Mouse (Mus musculus): ENCODE measurements around the gene Pld3. TPM values are rescaled to one million over a fixed set of nuclear protein-coding genes. Genes with fewer than 3 reads are reported as not detected.

Gene Pld3
- polyA plus RNA-seq, 1 experiment, result 60.5 TPM

DNA sequence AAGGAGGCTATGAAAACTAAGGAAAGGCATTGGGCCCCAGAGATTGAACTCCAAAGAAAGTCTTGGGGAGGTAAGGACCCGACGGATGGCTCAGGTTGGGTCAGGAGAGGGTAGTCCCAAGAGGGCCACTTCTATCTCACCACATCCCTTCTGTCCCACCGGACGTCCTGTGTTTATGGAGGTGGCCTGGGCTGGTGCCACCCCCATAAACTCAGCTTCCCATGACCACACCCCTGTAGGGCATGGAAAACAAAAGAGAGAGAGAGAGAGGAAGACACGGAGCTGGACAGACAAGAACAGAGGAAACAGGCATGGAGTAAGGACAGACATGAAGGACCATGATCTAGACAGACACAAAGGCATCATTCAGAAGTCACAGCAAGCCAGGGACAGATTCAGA, 59.6 kb downstream of the Pld3 start:
- no peaks in the 10 kb centered on the region for H3K27me3 ChIP-seq (ENCODE audit: control insufficient read depth, insufficient read depth, insufficient read length)
- H3K4me3 ChIP-seq (ENCODE audit: insufficient read depth, poor library complexity, severe bottlenecking), result no peak overlapping the region
- peaks cover 14% of the 10 kb centered on the region for H3K79me3 ChIP-seq (ENCODE audit: low read depth)
- H3ac ChIP-seq (ENCODE audit: control insufficient read depth, insufficient read length, low read depth), result no peak overlapping the region
- H3K36me3 ChIP-seq (ENCODE audit: control insufficient read depth, insufficient read depth), result peaks cover 19% of the 10 kb centered on the region
- TF ChIP-seq USF1 (IDR thresholded peaks at IDR 0.05; ENCODE audit: low read depth) (no peak), MYOD1 (IDR thresholded peaks at IDR 0.05; ENCODE audit: control insufficient read depth, insufficient read length, low read depth) (no peak), MYOG (IDR thresholded peaks at IDR 0.05; ENCODE audit: control insufficient read depth, extremely low read depth, insufficient read length) (no peak), FOSL1 (IDR thresholded peaks at IDR 0.05; ENCODE audit: insufficient read depth, low read length, poor library complexity, severe bottlenecking) (no peak), CTCF (IDR thresholded peaks at IDR 0.05; ENCODE audit: control insufficient read depth, insufficient read depth, insufficient read length) (no peak), CEBPB (IDR thresholded peaks at IDR 0.05; ENCODE audit: low read depth) (no peak), MAX (IDR thresholded peaks at IDR 0.05) (no peak)
- H3K79me2 ChIP-seq (ENCODE audit: control insufficient read depth, insufficient read depth), result peaks cover 23% of the 10 kb centered on the region

DNA sequence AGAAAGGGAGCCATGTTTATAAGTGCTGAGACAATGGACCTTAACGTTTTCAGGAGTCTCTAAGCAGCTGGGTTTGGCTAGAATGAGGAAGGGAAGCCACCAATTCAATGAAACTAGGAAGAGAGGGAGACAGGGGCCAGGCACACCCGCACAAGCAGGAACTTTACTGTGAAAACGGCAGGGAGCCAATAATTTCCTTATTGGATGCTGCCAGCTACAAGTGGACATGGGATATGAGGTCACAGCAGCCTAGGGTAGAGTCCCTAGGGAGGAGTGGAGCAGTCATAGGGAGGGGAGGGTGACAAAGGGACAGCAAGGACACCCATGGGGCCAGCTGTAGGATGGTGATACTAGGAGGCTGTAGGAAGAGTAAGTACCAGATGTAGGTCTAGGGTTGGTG, 60.0 kb downstream of the Pld3 start:
- TF ChIP-seq MYOG (IDR thresholded peaks at IDR 0.05; ENCODE audit: control insufficient read depth, extremely low read depth, insufficient read length), result no peak
- no peak for TF ChIP-seq CEBPB (IDR thresholded peaks at IDR 0.05; ENCODE audit: low read depth)
- Histone ChIP-seq H3K79me2 (ENCODE audit: control insufficient read depth, insufficient read depth) (peaks cover 27% of the 10 kb centered on the region), H3K27me3 (ENCODE audit: control insufficient read depth, insufficient read depth, insufficient read length) (no peaks in the 10 kb centered on the region), H3ac (ENCODE audit: control insufficient read depth, insufficient read length, low read depth) (no peak overlapping the region), H3K36me3 (ENCODE audit: control insufficient read depth, insufficient read depth) (peaks cover 23% of the 10 kb centered on the region), H3K79me3 (ENCODE audit: low read depth) (peaks cover 17% of the 10 kb centered on the region), H3K4me3 (ENCODE audit: insufficient read depth, poor library complexity, severe bottlenecking) (no peak overlapping the region)

DNA sequence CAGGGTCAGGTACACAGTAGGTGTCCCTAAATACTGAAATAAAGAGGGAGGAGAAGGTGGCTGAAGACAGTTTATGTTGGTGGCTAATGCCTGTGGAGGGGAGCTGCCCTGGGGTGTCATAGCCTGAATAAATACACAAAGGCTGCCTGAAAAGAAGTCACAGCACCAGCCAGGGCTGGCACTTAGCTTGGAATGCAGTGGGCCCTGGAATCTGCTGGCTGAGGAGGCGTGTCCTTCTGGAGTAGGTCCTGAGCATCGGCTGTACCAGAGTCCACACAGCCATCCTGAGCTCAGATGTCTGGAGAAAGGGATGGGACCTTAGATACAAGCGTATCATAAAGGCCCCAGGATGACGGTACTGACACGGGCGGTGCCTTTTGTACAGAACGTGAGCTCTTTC, 61.2 kb downstream of the Pld3 start:
- no peak overlapping the region for H3K4me3 ChIP-seq (ENCODE audit: insufficient read depth, poor library complexity, severe bottlenecking)
- no peak for TF ChIP-seq MYOD1 (IDR thresholded peaks at IDR 0.05; ENCODE audit: control insufficient read depth, insufficient read length, low read depth)
- TF ChIP-seq CTCF (IDR thresholded peaks at IDR 0.05; ENCODE audit: control insufficient read depth, insufficient read depth, insufficient read length), result no peak
- no peak for TF ChIP-seq USF1 (IDR thresholded peaks at IDR 0.05; ENCODE audit: low read depth)
- TF ChIP-seq MYOG (IDR thresholded peaks at IDR 0.05; ENCODE audit: control insufficient read depth, extremely low read depth, insufficient read length), result no peak
- no peak for TF ChIP-seq CEBPB (IDR thresholded peaks at IDR 0.05; ENCODE audit: low read depth)
- no peak for TF ChIP-seq MAX (IDR thresholded peaks at IDR 0.05)
- TF ChIP-seq FOSL1 (IDR thresholded peaks at IDR 0.05; ENCODE audit: insufficient read depth, low read length, poor library complexity, severe bottlenecking), result no peak
- no peak overlapping the region for H3ac ChIP-seq (ENCODE audit: control insufficient read depth, insufficient read length, low read depth)

DNA sequence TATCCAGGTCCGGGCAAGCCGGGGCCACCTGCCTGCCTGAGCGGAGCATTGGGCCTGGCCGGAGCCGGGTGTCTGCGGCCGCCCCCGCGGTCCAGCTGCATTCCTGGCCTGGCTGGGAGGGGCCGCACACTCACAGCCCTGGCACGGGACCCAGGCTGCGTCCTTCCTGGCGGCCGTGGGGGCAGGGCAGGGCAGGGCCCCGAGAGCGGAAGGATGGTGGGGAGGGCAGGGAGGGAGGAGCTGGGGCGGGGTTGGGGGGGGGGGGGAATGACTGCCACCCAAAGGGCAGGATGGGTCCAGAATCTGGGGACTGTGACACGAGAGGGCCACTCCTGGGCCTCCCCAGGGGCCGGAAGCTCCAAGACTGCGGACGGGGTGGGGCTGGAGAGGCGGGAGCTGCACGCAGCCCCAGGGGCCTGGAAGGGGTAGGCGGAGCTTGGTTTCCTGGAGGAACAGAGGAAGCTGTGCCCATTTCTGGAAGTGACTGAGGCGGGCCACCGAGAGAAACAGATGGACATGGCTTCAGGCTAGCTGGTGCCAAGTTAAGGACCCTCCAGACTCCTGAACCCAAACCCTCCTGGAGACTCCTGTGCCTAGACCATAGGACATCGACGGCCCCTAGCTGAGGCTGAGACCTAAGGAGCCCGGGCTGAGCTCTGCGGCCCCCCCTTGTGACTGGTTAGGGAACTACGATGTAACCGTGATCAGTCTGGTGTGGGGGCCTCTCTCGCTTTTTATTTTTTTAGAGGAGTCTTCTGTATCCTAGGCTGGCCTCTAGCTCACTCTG, 62.3 kb downstream of the Pld3 start:
- Histone ChIP-seq H3ac (ENCODE audit: control insufficient read depth, insufficient read length, low read depth) (peak overlapping the region; percentile 27), H3K79me3 (ENCODE audit: low read depth) (peaks cover 23% of the 10 kb centered on the region), H3K4me3 (ENCODE audit: insufficient read depth, poor library complexity, severe bottlenecking) (no peak overlapping the region), H3K27me3 (ENCODE audit: control insufficient read depth, insufficient read depth, insufficient read length) (no peaks in the 10 kb centered on the region), H3K36me3 (ENCODE audit: control insufficient read depth, insufficient read depth) (peaks cover 23% of the 10 kb centered on the region), H3K79me2 (ENCODE audit: control insufficient read depth, insufficient read depth) (peaks cover 34% of the 10 kb centered on the region)
- TF ChIP-seq CEBPB (IDR thresholded peaks at IDR 0.05; ENCODE audit: low read depth) (no peak), MAX (IDR thresholded peaks at IDR 0.05) (peak; percentile 28), CTCF (IDR thresholded peaks at IDR 0.05; ENCODE audit: control insufficient read depth, insufficient read depth, insufficient read length) (peak; percentile 41), USF1 (IDR thresholded peaks at IDR 0.05; ENCODE audit: low read depth) (no peak), MYOD1 (IDR thresholded peaks at IDR 0.05; ENCODE audit: control insufficient read depth, insufficient read length, low read depth) (no peak)

More for the DNA sequence above, 61.2 kb downstream of the Pld3 start:
- H3K27me3 ChIP-seq (ENCODE audit: control insufficient read depth, insufficient read depth, insufficient read length), result no peaks in the 10 kb centered on the region
- peaks cover 23% of the 10 kb centered on the region for H3K36me3 ChIP-seq (ENCODE audit: control insufficient read depth, insufficient read depth)
- H3K79me2 ChIP-seq (ENCODE audit: control insufficient read depth, insufficient read depth), result peaks cover 34% of the 10 kb centered on the region
- H3K79me3 ChIP-seq (ENCODE audit: low read depth), result peaks cover 23% of the 10 kb centered on the region

DNA sequence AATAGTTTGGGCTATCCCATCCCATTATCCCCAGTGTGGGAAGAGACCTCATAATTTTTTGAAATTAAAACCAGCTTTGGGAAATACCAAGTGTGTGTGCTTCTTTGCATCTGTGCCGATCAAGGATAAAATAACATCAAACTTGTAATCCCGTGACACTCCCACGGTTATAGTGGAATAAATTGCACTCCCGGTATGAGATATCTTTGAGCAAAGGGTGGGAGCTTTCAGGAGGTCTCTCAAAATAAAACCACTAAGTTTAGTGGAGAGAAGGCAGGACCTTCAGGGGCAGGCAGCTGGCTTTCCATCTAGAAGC, 62.8 kb downstream of the Pld3 start:
- Histone ChIP-seq H3K36me3 (ENCODE audit: control insufficient read depth, insufficient read depth) (peaks cover 23% of the 10 kb centered on the region), H3ac (ENCODE audit: control insufficient read depth, insufficient read length, low read depth) (no peak overlapping the region), H3K4me3 (ENCODE audit: insufficient read depth, poor library complexity, severe bottlenecking) (no peak overlapping the region), H3K79me2 (ENCODE audit: control insufficient read depth, insufficient read depth) (peaks cover 34% of the 10 kb centered on the region), H3K27me3 (ENCODE audit: control insufficient read depth, insufficient read depth, insufficient read length) (no peaks in the 10 kb centered on the region), H3K79me3 (ENCODE audit: low read depth) (peaks cover 23% of the 10 kb centered on the region)
- TF ChIP-seq USF1 (IDR thresholded peaks at IDR 0.05; ENCODE audit: low read depth), result no peak
- TF ChIP-seq MAX (IDR thresholded peaks at IDR 0.05), result no peak
- no peak for TF ChIP-seq MYOG (IDR thresholded peaks at IDR 0.05; ENCODE audit: control insufficient read depth, extremely low read depth, insufficient read length)
- TF ChIP-seq FOSL1 (IDR thresholded peaks at IDR 0.05; ENCODE audit: insufficient read depth, low read length, poor library complexity, severe bottlenecking), result no peak
- no peak for TF ChIP-seq CTCF (IDR thresholded peaks at IDR 0.05; ENCODE audit: control insufficient read depth, insufficient read depth, insufficient read length)
- TF ChIP-seq CEBPB (IDR thresholded peaks at IDR 0.05; ENCODE audit: low read depth), result no peak
- TF ChIP-seq MYOD1 (IDR thresholded peaks at IDR 0.05; ENCODE audit: control insufficient read depth, insufficient read length, low read depth), result no peak

DNA sequence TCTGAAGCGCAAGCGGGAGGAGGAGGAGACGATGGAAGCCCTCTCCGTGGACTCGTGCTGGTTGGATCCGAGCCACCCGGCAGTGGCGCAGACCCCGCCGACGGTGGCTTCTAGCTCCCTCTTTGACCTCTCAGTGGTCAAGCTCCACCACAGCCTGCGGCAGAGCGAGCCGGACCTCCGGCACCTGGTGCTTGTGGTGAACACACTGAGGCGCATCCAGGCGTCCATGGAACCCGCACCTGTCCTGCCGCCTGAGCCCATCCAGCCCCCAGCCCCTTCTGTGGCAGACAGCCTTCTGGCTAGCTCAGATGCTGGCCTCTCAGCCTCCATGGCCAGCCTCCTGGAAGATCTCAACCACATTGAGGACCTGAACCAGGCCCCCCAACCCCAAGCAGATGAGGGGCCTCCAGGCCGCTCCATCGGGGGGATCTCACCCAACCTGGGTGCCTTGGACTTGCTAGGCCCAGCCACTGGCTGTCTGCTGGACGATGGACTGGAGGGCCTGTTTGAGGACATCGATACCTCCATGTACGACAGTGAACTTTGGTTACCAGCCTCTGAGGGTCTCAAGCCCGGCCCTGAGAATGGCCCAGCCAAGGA, 63.6 kb downstream of the Pld3 start:
- H3ac ChIP-seq (ENCODE audit: control insufficient read depth, insufficient read length, low read depth), result peak overlapping the region; percentile 20
- H3K79me2 ChIP-seq (ENCODE audit: control insufficient read depth, insufficient read depth), result peaks cover 34% of the 10 kb centered on the region
- no peak for TF ChIP-seq MAX (IDR thresholded peaks at IDR 0.05)
- TF ChIP-seq USF1 (IDR thresholded peaks at IDR 0.05; ENCODE audit: low read depth), result no peak
- TF ChIP-seq CTCF (IDR thresholded peaks at IDR 0.05; ENCODE audit: control insufficient read depth, insufficient read depth, insufficient read length), result no peak
- TF ChIP-seq MYOD1 (IDR thresholded peaks at IDR 0.05; ENCODE audit: control insufficient read depth, insufficient read length, low read depth), result no peak
- no peak for TF ChIP-seq MYOG (IDR thresholded peaks at IDR 0.05; ENCODE audit: control insufficient read depth, extremely low read depth, insufficient read length)
- TF ChIP-seq FOSL1 (IDR thresholded peaks at IDR 0.05; ENCODE audit: insufficient read depth, low read length, poor library complexity, severe bottlenecking), result no peak
- TF ChIP-seq CEBPB (IDR thresholded peaks at IDR 0.05; ENCODE audit: low read depth), result no peak
- no peak overlapping the region for H3K4me3 ChIP-seq (ENCODE audit: insufficient read depth, poor library complexity, severe bottlenecking)
- H3K27me3 ChIP-seq (ENCODE audit: control insufficient read depth, insufficient read depth, insufficient read length), result no peaks in the 10 kb centered on the region
- H3K79me3 ChIP-seq (ENCODE audit: low read depth), result peaks cover 23% of the 10 kb centered on the region
- H3K36me3 ChIP-seq (ENCODE audit: control insufficient read depth, insufficient read depth), result peaks cover 23% of the 10 kb centered on the region
